Mouse (Mus musculus) T-helper 17 cell (primary cell): ENCODE measurements around the gene Mgat3.

Experiments used
- in situ Hi-C, 2 experiments: fragments of 300-600 bp; cut with MboI, MseI; formaldehyde crosslinking; loops; 1 replicate in 1 of 2; 2 replicates in 1 of 2; pipeline ENCODE4 v1.15.1; 2025; ENCODE audit warnings: high pct_unique_total_duplicates in 2 of 2

The Mgat3 gene

GRCm38 (mm10) chr15:80148565-80148964 lies 25.0 kb upstream of the Mgat3 start:
- in situ Hi-C loops = no loop called here

- in situ Hi-C loops = no loop called here
Measured at GRCm38 (mm10) chr15:80149517-80149916, 24.0 kb upstream of the Mgat3 start.

- in situ Hi-C loops = no loop called here
Measured at GRCm38 (mm10) chr15:80152663-80153062, 20.9 kb upstream of the Mgat3 start.

DNA sequence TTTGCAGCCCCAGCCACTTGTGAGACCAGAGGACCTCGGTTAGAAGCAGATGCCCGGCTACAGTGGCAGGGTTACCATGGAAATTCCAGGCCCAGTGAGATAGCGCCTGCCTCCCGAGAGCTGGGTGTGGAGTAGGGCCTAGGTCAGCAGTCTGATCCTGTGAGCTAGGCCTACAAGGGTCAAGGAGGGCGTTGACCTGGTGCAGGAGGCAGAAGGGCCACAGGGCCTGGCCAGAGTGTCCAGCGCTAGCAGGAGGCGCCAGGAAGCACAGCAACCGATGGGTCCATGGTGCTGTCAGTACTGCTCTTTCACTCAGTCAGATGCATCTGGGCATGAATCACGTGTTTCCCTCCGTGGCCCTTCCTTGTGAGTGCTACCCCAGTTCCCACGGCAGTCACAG lies 19.8 kb upstream of the Mgat3 start:
- in situ Hi-C loops = no loop called here

DNA sequence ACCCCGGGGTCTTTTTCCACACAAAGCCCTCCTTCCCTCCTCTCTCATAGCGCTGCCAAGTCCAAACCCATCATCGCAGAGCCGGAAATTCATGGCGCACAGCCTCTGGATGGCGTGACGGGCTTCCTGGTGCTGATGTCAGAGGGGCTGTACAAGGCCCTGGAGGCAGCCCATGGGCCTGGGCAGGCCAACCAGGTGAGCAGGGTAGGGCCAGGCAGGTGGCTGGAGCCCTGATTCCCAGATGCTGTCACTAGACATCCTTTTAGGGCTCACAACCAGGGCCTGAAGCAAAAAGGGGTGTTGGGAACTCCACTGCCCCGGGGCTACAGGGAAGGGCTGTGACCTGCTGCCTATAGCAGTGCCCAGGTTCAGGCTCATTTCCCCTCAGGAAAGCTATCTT lies 17.8 kb upstream of the Mgat3 start:
- in situ Hi-C loops = no loop called here

DNA sequence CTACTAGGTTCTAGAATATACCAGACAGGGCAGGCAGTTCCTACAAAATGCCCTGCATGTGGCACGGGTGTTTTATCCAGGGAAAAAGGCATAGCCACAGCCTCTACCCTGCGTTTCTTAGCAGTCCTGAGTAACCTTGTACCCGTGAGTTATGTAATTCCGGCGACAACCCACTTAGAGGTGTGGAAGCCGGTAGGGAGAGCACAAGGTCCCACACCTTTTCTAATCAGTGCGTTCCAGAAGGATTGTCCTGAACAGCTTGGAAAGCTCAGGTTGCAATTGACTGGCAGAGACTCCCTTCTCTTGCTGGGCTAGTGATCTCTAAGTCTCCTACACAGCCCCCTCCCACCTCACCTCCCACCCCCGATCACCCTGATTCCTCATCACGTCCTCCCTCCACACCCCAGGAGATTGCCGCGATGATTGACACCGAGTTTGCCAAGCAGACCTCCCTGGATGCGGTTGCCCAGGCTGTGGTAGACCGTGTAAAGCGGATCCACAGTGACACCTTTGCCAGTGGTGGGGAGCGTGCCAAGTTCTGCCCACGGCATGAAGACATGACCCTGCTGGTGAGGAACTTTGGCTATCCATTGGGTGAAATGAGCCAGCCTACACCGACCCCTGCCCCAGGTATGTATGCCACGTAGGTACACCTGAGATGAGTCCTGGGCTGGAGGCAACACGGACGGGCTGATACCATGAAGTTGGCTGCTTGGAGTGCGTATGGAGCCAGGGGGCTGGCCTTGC lies 16.2 kb upstream of the Mgat3 start:
- in situ Hi-C loops = no loop called here

- in situ Hi-C loops = no loop called here
Measured at GRCm38 (mm10) chr15:80158001-80158706, 15.4 kb upstream of the Mgat3 start.

- in situ Hi-C loops = no loop called here
Measured at GRCm38 (mm10) chr15:80158707-80159090, 14.8 kb upstream of the Mgat3 start.

GRCm38 (mm10) chr15:80159286-80159901 lies 14.1 kb upstream of the Mgat3 start:
- in situ Hi-C loops = no loop called here

DNA sequence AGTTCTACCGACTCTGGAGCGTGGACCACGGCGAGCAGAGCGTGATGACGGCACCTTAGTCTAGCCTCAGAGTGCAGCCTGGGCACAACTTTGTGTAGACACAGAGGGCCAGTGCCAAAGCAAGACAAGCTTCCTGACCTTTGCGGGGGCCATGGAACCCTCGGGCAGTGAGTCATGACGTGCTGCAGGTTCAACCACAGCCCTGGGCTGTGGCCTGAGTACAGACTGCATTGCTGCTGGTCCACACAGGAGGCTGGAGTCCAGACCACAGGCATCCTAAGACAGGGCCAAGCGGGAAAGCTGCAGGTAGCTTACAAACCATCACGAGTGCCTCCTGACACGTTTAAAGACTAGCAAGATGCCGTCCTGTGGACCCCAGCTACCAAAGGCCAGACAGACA lies 13.3 kb upstream of the Mgat3 start:
- in situ Hi-C loops = no loop called here

GRCm38 (mm10) chr15:80160726-80161125 lies 12.8 kb upstream of the Mgat3 start:
- in situ Hi-C loops = no loop called here

DNA sequence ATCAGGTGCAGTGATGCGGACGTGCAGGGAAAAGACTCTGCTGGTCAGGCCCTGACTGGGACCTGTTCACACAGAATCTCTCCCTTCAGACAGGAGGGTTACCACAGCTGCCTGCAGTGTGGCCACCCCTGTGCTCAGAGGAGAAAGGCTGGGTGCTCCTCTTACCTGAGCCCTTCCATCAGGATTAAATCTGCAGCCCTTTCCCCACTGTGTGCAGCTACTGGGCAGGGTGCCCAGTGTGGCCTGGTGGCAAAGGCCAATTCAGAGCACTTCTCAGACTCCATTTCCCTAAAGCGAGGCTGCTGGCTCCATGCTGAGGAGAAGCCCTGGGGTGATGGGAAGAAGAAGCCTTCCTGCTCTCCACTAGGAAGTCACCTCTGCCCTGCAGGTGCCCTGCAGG lies 12.3 kb upstream of the Mgat3 start:
- in situ Hi-C loops = no loop called here

DNA sequence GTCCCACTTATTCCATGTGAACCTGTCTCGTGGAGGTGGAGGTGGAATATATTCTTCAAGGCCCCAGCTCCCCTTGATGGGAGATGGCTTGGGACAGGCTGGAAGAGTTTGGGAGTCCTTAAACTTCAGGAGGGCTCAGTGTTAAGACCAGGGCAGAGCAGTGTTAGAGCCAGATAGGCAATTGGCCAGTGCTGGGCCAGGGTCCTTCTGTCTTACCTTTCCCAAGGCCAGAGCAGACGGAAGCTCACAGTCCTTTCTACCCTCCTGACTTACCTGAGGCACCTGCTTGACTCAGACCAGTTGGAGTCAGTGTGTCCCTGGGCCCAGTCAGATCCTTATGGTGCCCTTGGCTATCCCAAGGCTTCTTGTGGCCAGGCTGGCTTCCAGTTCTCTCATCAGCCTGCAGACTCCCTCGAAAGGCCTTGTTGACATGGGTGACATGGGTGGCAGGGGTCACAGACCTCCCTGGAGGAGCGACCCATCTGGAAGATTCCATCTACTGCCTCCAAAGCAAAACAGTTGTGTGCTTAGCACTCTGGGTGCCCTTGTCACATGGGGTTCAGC lies 11.0 kb upstream of the Mgat3 start:
- in situ Hi-C loops = no loop called here

DNA sequence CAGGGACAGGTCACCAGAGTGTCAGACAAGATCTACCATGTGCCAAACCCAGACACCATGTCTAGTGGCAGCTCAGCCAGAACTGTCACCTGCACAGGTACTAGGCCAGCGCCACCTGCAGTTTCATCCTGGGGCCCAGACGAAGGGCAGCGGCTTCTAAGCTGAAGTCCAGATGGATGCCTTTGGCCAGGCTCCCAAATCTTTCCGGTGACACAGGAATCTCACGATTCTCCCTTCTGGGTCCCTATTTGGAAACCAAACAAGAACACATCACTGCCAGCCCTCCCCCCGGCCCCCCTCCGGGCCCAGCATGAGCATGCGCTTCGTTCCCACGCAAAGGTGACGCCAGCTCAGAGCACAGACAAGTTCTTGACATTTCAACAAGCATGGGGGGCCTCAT lies 10.2 kb upstream of the Mgat3 start:
- in situ Hi-C loops = no loop called here

- in situ Hi-C loops = no loop called here
Measured at GRCm38 (mm10) chr15:80163716-80164115, 9.8 kb upstream of the Mgat3 start.

DNA sequence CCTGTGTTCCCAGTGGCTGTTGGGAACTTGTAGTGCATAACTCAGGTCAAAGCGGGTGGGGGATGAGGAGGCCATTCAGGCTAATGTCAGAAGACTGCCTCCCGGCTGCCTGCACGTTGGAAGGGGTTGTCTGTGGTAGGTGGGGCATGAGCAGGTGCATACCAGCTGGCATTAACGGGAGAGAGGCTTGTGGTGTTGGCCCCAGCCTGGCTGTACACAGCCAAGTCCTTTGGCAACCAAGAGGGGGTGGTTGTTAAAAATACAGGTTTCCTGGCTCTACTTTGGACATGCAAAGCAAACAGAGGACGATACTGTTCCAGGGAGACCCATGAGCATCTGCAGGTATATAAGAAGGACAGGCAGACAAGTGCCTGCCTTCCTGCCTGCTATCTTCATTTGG lies 8.1 kb upstream of the Mgat3 start:
- in situ Hi-C loops = no loop called here

- in situ Hi-C loops = no loop called here
Measured at GRCm38 (mm10) chr15:80169484-80169883, 4.0 kb upstream of the Mgat3 start.

DNA sequence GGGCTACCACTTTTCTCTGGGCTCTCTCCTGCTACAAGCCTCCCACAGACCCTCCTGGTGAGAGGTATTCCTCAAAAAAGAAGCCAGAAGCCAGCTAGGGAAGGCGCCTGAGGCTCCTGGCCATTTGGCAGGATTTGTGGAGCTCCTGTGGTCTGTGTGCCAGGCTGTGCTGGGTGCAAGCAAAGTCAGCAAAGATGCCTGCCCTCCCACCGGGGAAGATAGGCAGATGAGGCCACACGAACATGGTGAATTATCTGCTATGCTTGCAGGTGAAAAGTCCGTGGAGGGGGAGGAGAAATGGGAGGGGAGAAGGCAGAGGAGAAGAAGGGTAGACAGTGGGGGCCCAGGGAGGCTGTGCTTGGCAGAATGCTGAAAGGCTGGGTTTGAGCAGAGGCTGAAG lies 3.2 kb upstream of the Mgat3 start:
- in situ Hi-C loops = no loop called here

- in situ Hi-C loops = no loop called here
Measured at GRCm38 (mm10) chr15:80171286-80171685, 2.2 kb upstream of the Mgat3 start.

DNA sequence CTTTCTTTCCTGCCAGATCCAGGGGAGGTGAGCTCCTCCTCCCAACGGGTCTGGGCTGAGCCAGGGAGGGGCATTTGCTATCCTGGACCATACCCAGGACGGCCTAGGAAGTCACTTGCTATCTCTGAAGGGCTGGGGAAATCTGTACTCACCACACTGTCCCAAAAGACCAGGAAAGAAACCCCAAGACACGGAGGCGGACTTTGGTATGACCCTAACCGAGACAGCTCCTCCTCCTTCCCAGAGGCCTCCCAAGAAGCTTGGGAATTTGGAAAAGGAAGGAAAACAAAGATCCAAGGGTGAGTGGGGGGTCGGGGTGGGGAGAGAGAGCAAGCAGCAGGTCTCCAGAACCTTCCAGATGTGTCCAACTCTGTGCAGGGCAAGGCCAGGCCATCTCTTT lies 1.7 kb upstream of the Mgat3 start:
- in situ Hi-C loops = no loop called here

GRCm38 (mm10) chr15:80173781-80174597 lies 468 bp downstream of the Mgat3 start:
- in situ Hi-C loops = no loop called here

DNA sequence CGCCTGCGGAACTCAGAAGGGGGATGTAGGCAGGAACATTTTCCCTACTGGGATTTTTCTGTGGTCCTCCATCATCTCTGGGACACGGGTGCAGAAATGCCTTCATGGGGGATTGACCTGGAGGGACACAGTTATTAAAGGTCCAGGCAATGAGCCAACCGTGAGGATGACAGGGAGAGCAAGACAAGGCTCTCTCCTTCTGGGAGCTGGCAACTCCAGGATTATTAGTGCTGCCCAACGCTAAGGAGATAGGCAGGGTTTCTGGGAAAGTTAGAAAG lies 1.0 kb downstream of the Mgat3 start:
- in situ Hi-C loops = no loop called here
